Mouse (Mus musculus) megakaryocyte, embryonic 14.5 days (primary cell): ENCODE data around the gene Myt1l.

Experiments used
- FLI1 ChIP-seq: IDR thresholded peaks from 2 replicates; pipeline ENCODE4 v1.6.1; 2012; ENCODE audit warnings: low read length, inconsistent platforms, mixed read lengths
- GATA1 ChIP-seq: IDR thresholded peaks from 3 replicates; pipeline ENCODE4 v1.6.1; 2012; ENCODE audit warnings: mixed read lengths, low read length, inconsistent platforms, borderline replicate concordance

DNA sequence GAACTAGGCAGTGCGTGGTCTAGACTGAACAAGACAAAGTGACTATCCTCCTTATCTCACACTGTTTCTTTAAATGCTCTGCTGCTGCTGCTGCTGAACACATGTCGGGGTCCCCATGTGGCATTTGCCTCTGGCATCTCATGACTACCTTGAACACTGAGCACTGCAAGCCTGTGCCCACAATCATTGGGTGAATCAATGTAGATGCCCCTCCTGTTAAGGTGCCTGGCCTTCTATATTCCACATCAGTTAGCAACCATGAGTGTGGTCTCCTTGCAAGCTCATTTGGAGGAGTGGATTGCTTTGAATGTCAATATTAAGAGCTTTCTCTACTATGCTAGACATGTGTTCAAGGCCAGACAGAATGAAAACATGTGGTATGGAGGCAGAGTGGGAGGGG is 287.3 kb downstream of the Myt1l start:
- TF ChIP-seq GATA1 (no peak), FLI1 (no peak)
